Mouse (Mus musculus) thymus, adult 2 months (tissue): ENCODE measurements at regions not wholly inside any gene's neighbourhood (a gene's known extent, or its start where the extent isn't known, plus 50 kb on each side); places are given as distances from the start of the nearest gene placed in this dataset.

ENCODE experiments used
- DNase-seq: peaks from one replicate; pipeline ENCODE4 v3.0.0; 2021
- H3K27ac ChIP-seq: fragments of 200-500 bp; 2 replicates; pipeline ENCODE4 v1.5.1; 2012; ENCODE audit warnings: low read length, control low read depth; ENCODE audit not compliant: control insufficient read depth, insufficient read depth
- H3K27me3 ChIP-seq: fragments of 200-500 bp; 2 replicates; pipeline ENCODE4 v1.6.1; 2012; ENCODE audit warnings: mild to moderate bottlenecking, low read length, moderate library complexity, mixed read lengths; ENCODE audit not compliant: control insufficient read depth, insufficient read depth
- H3K36me3 ChIP-seq: fragments of 200-500 bp; 2 replicates; pipeline ENCODE4 v1.6.1; 2012; ENCODE audit warnings: mild to moderate bottlenecking, low read length, moderate library complexity; ENCODE audit not compliant: control insufficient read depth, insufficient read depth
- H3K4me1 ChIP-seq: fragments of 200-500 bp; replicated peaks from 2 replicates; pipeline ENCODE4 v1.6.1; 2012; ENCODE audit warnings: low read length; ENCODE audit not compliant: control insufficient read depth, insufficient read depth
- H3K4me3 ChIP-seq: fragments of 200-500 bp; 2 replicates; pipeline ENCODE4 v1.5.1; 2012; ENCODE audit warnings: mild to moderate bottlenecking, low read length, control low read depth, moderate library complexity; ENCODE audit not compliant: control insufficient read depth, insufficient read depth
- CTCF ChIP-seq: fragments of 200-500 bp; IDR thresholded peaks from 2 replicates; pipeline ENCODE4 v1.5.1; 2012; ENCODE audit warnings: mild to moderate bottlenecking, control low read depth, low read length, moderate library complexity, borderline replicate concordance; ENCODE audit not compliant: control insufficient read depth, poor library complexity, insufficient read depth; ENCODE audit errors: extremely low read depth
- POLR2A ChIP-seq: fragments of 200-500 bp; IDR thresholded peaks from 2 replicates; pipeline ENCODE4 v1.6.1; 2012; ENCODE audit warnings: mild to moderate bottlenecking, low read length, control low read depth, moderate library complexity; ENCODE audit not compliant: control insufficient read depth, poor library complexity, insufficient read depth; ENCODE audit errors: extremely low read depth
- WGBS: fragments of 180-500 bp; shearing (Covaris S2); methylation state at CpG from one replicate; pipeline ENCODE4 v1.1.7; 2018; 5-methylcytosine and 5-hydroxymethylcytosine counted together

- H3K27me3 ChIP-seq: no peaks in the 10 kb centered on the region
- TF ChIP-seq POLR2A (no peak), CTCF (no peak)
Observed at GRCm38 (mm10) chr9:30021981-30022380, 59.0 kb upstream of the Ntm start.

GRCm38 (mm10) chr9:30025275-30025674 lies 62.3 kb upstream of the Ntm start:
- no peak overlapping the region for H3K4me3 ChIP-seq
- no peak for DNase-seq
- H3K27ac ChIP-seq: no peak overlapping the region
- TF ChIP-seq CTCF: no peak
- no peak for TF ChIP-seq POLR2A
- H3K36me3 ChIP-seq: no peaks in the 10 kb centered on the region
- no peaks in the 10 kb centered on the region for H3K27me3 ChIP-seq
- no peaks in the 10 kb centered on the region for H3K4me1 ChIP-seq
- 69% methylated on average over 7 of the region's 7 CpGs for WGBS

More at GRCm38 (mm10) chr9:30021981-30022380, 59.0 kb upstream of the Ntm start:
- Histone ChIP-seq H3K27ac (no peak overlapping the region), H3K4me1 (no peaks in the 10 kb centered on the region), H3K4me3 (no peak overlapping the region), H3K36me3 (no peaks in the 10 kb centered on the region)
- 78% methylated on average over 3 of the region's 3 CpGs for WGBS
- no peak for DNase-seq

GRCm38 (mm10) chr9:30026939-30027338 lies 64.0 kb upstream of the Ntm start:
- Histone ChIP-seq H3K27ac (no peak overlapping the region), H3K4me1 (no peaks in the 10 kb centered on the region), H3K4me3 (no peak overlapping the region), H3K27me3 (no peaks in the 10 kb centered on the region), H3K36me3 (no peaks in the 10 kb centered on the region)
- no peak for DNase-seq
- 78% methylated on average over 5 of the region's 5 CpGs for WGBS
- TF ChIP-seq CTCF (no peak), POLR2A (no peak)

DNA sequence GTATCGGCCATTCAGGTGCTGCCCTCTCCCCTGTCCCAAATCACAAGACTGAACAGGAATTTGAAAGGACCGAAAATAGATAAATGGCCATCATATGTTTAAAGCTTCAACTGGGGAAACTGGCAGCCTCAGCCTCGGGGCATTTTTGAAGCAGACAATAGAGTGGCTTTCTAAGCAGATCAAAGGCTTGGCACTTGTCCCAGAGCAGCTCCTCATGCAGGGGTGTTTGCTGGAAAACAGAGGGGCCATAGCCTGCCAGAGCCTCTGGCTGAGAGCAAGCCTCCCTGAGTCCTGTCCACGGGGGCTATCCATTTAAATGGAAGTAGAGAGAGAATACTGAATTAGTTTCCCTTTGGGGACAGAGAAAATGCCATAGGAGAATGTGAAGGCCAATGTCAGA lies 77.5 kb upstream of the Ntm start:
- H3K36me3 ChIP-seq: no peaks in the 10 kb centered on the region
- H3K27ac ChIP-seq: no peak overlapping the region
- H3K4me1 ChIP-seq: no peaks in the 10 kb centered on the region
- no peaks in the 10 kb centered on the region for H3K27me3 ChIP-seq
- 57% methylated on average over 4 of the region's 4 CpGs for whole genome bisulfite sequencing
- H3K4me3 ChIP-seq: no peak overlapping the region
- DNase-seq: no peak
- TF ChIP-seq POLR2A: no peak
- no peak for TF ChIP-seq CTCF

DNA sequence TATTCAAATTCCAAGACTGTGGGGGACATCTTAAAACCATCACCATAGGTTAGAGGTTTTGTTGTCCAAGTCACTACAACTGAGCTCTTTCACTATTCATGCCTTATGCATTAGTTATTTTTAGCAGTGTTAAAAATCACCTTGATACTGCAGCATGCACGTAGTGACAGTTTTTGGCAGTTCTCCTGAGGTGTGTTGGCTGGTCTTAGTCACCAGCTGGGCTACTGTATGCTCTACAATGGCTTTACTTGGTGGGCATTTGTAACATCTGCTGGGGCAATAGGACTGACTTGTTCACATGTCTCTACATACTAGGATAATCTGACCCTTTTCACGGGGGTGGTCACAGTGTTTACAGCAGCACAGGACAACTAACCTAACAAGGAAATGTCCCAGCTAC lies 101.6 kb upstream of the Ntm start:
- no peak overlapping the region for H3K4me3 ChIP-seq
- H3K27me3 ChIP-seq: no peaks in the 10 kb centered on the region
- TF ChIP-seq CTCF (no peak), POLR2A (no peak)
- no peaks in the 10 kb centered on the region for H3K4me1 ChIP-seq
- DNase-seq: no peak
- H3K27ac ChIP-seq: no peak overlapping the region
- no peaks in the 10 kb centered on the region for H3K36me3 ChIP-seq
- 86% methylated on average over 2 of the region's 2 CpGs for WGBS

GRCm38 (mm10) chr9:30067980-30068379 lies 105.0 kb upstream of the Ntm start:
- TF ChIP-seq POLR2A (no peak), CTCF (no peak)
- Histone ChIP-seq H3K36me3 (no peaks in the 10 kb centered on the region), H3K27me3 (no peaks in the 10 kb centered on the region), H3K27ac (no peak overlapping the region), H3K4me3 (no peak overlapping the region), H3K4me1 (no peaks in the 10 kb centered on the region)
- WGBS: 93% methylated on average over 7 of the region's 7 CpGs
- no peak for DNase-seq

DNA sequence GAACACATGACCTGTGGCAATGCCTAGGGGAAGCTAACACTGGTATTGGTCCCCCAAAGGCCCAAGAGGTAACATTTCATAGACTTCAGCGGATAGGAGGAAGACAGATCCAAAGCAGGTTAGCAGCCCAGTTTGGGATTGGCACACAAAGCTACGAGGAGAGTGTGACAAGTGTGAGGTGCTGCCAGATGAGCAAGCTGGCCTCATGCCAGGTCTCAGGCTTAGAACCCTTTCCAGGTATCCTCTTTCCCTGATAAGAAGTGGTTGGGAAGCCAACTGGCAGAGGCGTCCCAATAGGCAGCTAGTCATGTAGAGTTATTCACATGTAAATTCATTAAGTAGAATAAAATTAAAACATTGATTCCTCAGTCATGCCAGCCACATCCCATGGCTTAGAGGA lies 112.3 kb upstream of the Ntm start:
- no peak for DNase-seq
- no peak overlapping the region for H3K4me3 ChIP-seq
- TF ChIP-seq CTCF (no peak), POLR2A (no peak)

More for the DNA sequence above, 112.3 kb upstream of the Ntm start:
- H3K27me3 ChIP-seq: no peaks in the 10 kb centered on the region
- H3K36me3 ChIP-seq: no peaks in the 10 kb centered on the region
- WGBS: 93% methylated on average over 3 of the region's 3 CpGs
- H3K27ac ChIP-seq: no peak overlapping the region
- H3K4me1 ChIP-seq: no peaks in the 10 kb centered on the region
